Mouse (Mus musculus): ENCODE measurements around the gene Lrrc7. TPM values are rescaled to one million over a fixed set of nuclear protein-coding genes. Genes with fewer than 3 reads are reported as not detected.

Lrrc7 gene
- total and polyA plus RNA-seq, 3 experiments, result 0.07 TPM; not detected in 2

DNA sequence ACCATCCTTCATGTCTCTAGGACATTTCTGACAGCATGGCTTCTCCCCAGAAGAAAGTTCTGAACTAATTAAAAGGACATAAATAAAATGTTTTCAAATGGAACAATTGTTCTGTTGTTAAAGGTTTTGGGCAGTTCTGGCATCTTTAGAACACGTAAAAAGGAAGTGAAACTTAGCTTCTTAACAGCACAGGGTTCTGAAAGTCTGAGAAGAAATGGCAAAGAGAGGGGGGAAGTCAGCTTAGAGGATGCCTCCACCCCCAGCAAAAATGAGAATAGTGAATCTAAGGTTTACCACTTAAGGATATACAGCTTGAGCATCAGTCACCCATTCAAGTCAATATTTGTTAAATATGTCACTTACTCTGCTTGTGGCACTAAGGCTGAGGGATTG is 484.6 kb downstream of the Lrrc7 start:
- H3K4me3 ChIP-seq (replicated peaks in 1 of 3; ENCODE audit: low read depth in 2 of 3, low read length in 2 of 3, poor library complexity in 1 of 3), result peak overlapping the region in 1 of 3 experiments; percentile 23
- H3K36me3 ChIP-seq (replicated peaks in 1 of 2; ENCODE audit: control insufficient read depth in 1 of 2, insufficient read depth in 1 of 2, low read length in 1 of 2), result no peaks in the 10 kb centered on the region
- H3K4me1 ChIP-seq (ENCODE audit: control insufficient read depth in 1 of 2, insufficient read depth in 2 of 2), result peaks cover 16 to 48% of the 10 kb centered on the region in 2 experiments
- dilution Hi-C loops (cut with MboI; ENCODE audit: extremely low pct_ligation_motif_present, extremely low pct_unique_long_range_greater_than_20kb, low sequenced_read_pairs) (no loop called here), in situ Hi-C loops (cut with MboI; ENCODE audit: low pct_ligation_motif_present, low pct_unique_long_range_greater_than_20kb, low sequenced_read_pairs) (no loop called here)
- peak; percentile 87 for DNase-seq (ENCODE audit: extremely low read depth)
- H3K27ac ChIP-seq (ENCODE audit: insufficient read depth, low read depth), result peak overlapping the region; percentile 87
- TF ChIP-seq NELFE (IDR thresholded peaks at IDR 0.05; ENCODE audit: low read depth, low read length) (peak; percentile 23; the same call in 1 of the 2 replicates), MAZ (IDR thresholded peaks at IDR 0.05; ENCODE audit: low read depth, low read length) (peak; percentile 86; the same call in 1 of the 2 replicates), UBTF (IDR thresholded peaks at IDR 0.05; ENCODE audit: low read depth, low read length) (no peak), MEF2A (IDR thresholded peaks at IDR 0.05; ENCODE audit: borderline replicate concordance, low read depth, low read length) (peak; percentile 85), MXI1 (IDR thresholded peaks at IDR 0.05; ENCODE audit: low read depth, low read length) (no peak), BHLHE40 (IDR thresholded peaks at IDR 0.05; ENCODE audit: low read depth, low read length) (peak; percentile 47; the same call in 1 of the 2 replicates), RAD21 (IDR thresholded peaks at IDR 0.05; ENCODE audit: low read depth, low read length) (peak; percentile 6), ZMIZ1 (IDR thresholded peaks at IDR 0.05; ENCODE audit: low read depth, low read length) (no peak), CTCF (conservative IDR thresholded peaks at IDR 0.05 in 1 of 2, IDR thresholded peaks at IDR 0.05 in 1 of 2; ENCODE audit: low read depth in 2 of 2, low read length in 2 of 2) (no peak), TCF12 (IDR thresholded peaks at IDR 0.05; ENCODE audit: low read depth, low read length) (peak; percentile 88), RCOR1 (conservative IDR thresholded peaks at IDR 0.05; ENCODE audit: low read depth, low read length) (peak; percentile 80; the same call in 1 of the 2 replicates), SMC3 (IDR thresholded peaks at IDR 0.05; ENCODE audit: low read depth, low read length) (no peak; the same call in 1 of the 2 replicates), MAX (IDR thresholded peaks at IDR 0.05; ENCODE audit: low read length) (no peak), ZC3H11A (IDR thresholded peaks at IDR 0.05; ENCODE audit: low read depth, low read length) (no peak), NRF1 (IDR thresholded peaks at IDR 0.05; ENCODE audit: low read depth, low read length) (no peak), ZKSCAN1 (IDR thresholded peaks at IDR 0.05; ENCODE audit: borderline replicate concordance, low read depth, low read length) (no peak), ZNF384 (IDR thresholded peaks at IDR 0.05; ENCODE audit: low read depth, low read length) (no peak), KAT2A (IDR thresholded peaks at IDR 0.05; ENCODE audit: insufficient replicate concordance, low read length) (no peak), EP300 (IDR thresholded peaks at IDR 0.05; ENCODE audit: low read length) (peak; percentile 100), GABPA (IDR thresholded peaks at IDR 0.05; ENCODE audit: insufficient replicate concordance, low read depth, low read length) (no peak), CHD2 (IDR thresholded peaks at IDR 0.05; ENCODE audit: low read length) (peak; percentile 87), E2F4 (IDR thresholded peaks at IDR 0.05; ENCODE audit: insufficient replicate concordance, low read depth, low read length) (no peak), USF1 (IDR thresholded peaks at IDR 0.05; ENCODE audit: low read depth, low read length) (no peak), MAFK (IDR thresholded peaks at IDR 0.05; ENCODE audit: insufficient replicate concordance, low read length) (no peak), USF2 (conservative IDR thresholded peaks at IDR 0.05; ENCODE audit: low read depth, low read length) (0 out of 2 replicates have a peak, but pooled peaks have one; percentile 7), HCFC1 (IDR thresholded peaks at IDR 0.05; ENCODE audit: low read depth, low read length) (peak; percentile 64), SIN3A (IDR thresholded peaks at IDR 0.05; ENCODE audit: low read length) (no peak; the same call in 1 of the 2 replicates), MYC (IDR thresholded peaks at IDR 0.05; ENCODE audit: low read depth, low read length) (peak; percentile 71; the same call in 1 of the 2 replicates), IRF4 (IDR thresholded peaks at IDR 0.05; ENCODE audit: low read depth, low read length) (peak; percentile 100), CHD1 (IDR thresholded peaks at IDR 0.05; ENCODE audit: low read depth, low read length) (peak; percentile 88), ETS1 (conservative IDR thresholded peaks at IDR 0.05; ENCODE audit: low read depth, low read length) (peak; percentile 63), PAX5 (IDR thresholded peaks at IDR 0.05; ENCODE audit: low read length) (no peak), JUND (conservative IDR thresholded peaks at IDR 0.05; ENCODE audit: low read depth, low read length) (peak; percentile 82), TBP (conservative IDR thresholded peaks at IDR 0.05; ENCODE audit: low read depth, low read length) (peak; percentile 79), JUN (IDR thresholded peaks at IDR 0.05; ENCODE audit: insufficient read depth, low read depth, low read length) (peak; percentile 59), ELF1 (IDR thresholded peaks at IDR 0.05; ENCODE audit: low read depth, low read length) (peak; percentile 54; the same call in 1 of the 2 replicates), POLR2A (IDR thresholded peaks at IDR 0.05; ENCODE audit: low read depth, low read length) (peak; percentile 55), POLR2AphosphoS2 (IDR thresholded peaks at IDR 0.05; ENCODE audit: low read depth, low read length) (peak; percentile 52; the same call in 1 of the 2 replicates)
- H3K79me2 ChIP-seq (replicated peaks; ENCODE audit: control insufficient read depth, extremely low read depth, insufficient read depth, poor library complexity, severe bottlenecking), result no peaks in the 10 kb centered on the region
- H3K4me2 ChIP-seq (ENCODE audit: insufficient read depth, low read depth, poor library complexity, severe bottlenecking), result peak overlapping the region; percentile 85
- H3K27me3 ChIP-seq (replicated peaks), result no peaks in the 10 kb centered on the region
- H3K9ac ChIP-seq (ENCODE audit: insufficient read depth, low read depth), result peak overlapping the region; percentile 69
- no peaks in the 10 kb centered on the region for H3K9me3 ChIP-seq (replicated peaks; ENCODE audit: low read length)

Measured in CH12.LX (cell line).